Mouse (Mus musculus) macrophage (primary cell): ENCODE measurements at regions not wholly inside any gene's neighbourhood (a gene's known extent, or its start where the extent isn't known, plus 50 kb on each side); places are given as distances from the start of the nearest gene placed in this dataset.

Experiments
- H3K27ac ChIP-seq: fragments of 350-480 bp; formaldehyde crosslinking; 2 replicates; pipeline ENCODE4 v1.9.0; 2021
- H3K36me3 ChIP-seq: fragments of 350-480 bp; formaldehyde crosslinking; 2 replicates; pipeline ENCODE4 v1.9.0; 2021; ENCODE audit errors: inconsistent target
- H3K4me3 ChIP-seq: fragments of 350-480 bp; formaldehyde crosslinking; 2 replicates; pipeline ENCODE4 v1.9.0; 2021; ENCODE audit errors: inconsistent target
- H3K79me2 ChIP-seq: fragments of 350-480 bp; formaldehyde crosslinking; 2 replicates; pipeline ENCODE4 v1.9.0; 2021; ENCODE audit errors: inconsistent target
- WGBS: methylation state at CpG from one replicate; pipeline ENCODE4 v1.1.7; 2026; ENCODE audit warnings: inconsistent platforms; ENCODE audit not compliant: missing documents; 5-methylcytosine and 5-hydroxymethylcytosine counted together

GRCm38 (mm10) chr8:125619336-125619906 is 49.8 kb upstream of the Sipa1l2 start:
- 49% methylated on average over 12 of the region's 12 CpGs for WGBS
- Histone ChIP-seq H3K36me3 (no peaks in the 10 kb centered on the region), H3K79me2 (no peaks in the 10 kb centered on the region), H3K4me3 (no peak overlapping the region), H3K27ac (peak overlapping the region; percentile 29)
